Mouse (Mus musculus): ENCODE measurements around the gene Arfrp1. TPM values are rescaled to one million over a fixed set of nuclear protein-coding genes. Genes with fewer than 3 reads are reported as not detected.

Gene Arfrp1
- polyA plus RNA-seq, 2 experiments = 14.8 to 21.1 TPM

- Histone ChIP-seq H3K4me1 (replicated peaks; ENCODE audit: control insufficient read depth in 2 of 2, insufficient read depth in 2 of 2, low read length in 1 of 2) (no peaks in the 10 kb centered on the region), H3K9ac (replicated peaks) (no peak overlapping the region), H3K4me3 (ENCODE audit: insufficient read depth in 1 of 2, low read depth in 2 of 2, low read length in 2 of 2) (no peak overlapping the region), H3K9me3 (ENCODE audit: control insufficient read depth, low read length) (no peaks in the 10 kb centered on the region), H3K36me3 (replicated peaks; ENCODE audit: control insufficient read depth, insufficient read depth, low read depth) (peaks cover 12% of the 10 kb centered on the region), H3K27me3 (ENCODE audit: control insufficient read depth, insufficient read depth, low read length) (no peaks in the 10 kb centered on the region), H3K4me2 (ENCODE audit: low read depth) (no peak overlapping the region), H3K27ac (no peak overlapping the region)
- DNase-seq (ENCODE audit: low read depth in 3 of 3, low spot score in 3 of 3) = no peak
- WGBS (ENCODE audit: insufficient replicate concordance) = 65% methylated on average over 2 of the region's 2 CpGs
- TF ChIP-seq CTCF (IDR thresholded peaks at IDR 0.05; ENCODE audit: low read depth) (no peak), EP300 (IDR thresholded peaks at IDR 0.05; ENCODE audit: low read depth) (no peak)
- no peak for ATAC-seq (ENCODE audit: insufficient read depth)
Measured at GRCm38 (mm10) chr2:181391541-181391940, 26.3 kb upstream of the Arfrp1 start.

DNA sequence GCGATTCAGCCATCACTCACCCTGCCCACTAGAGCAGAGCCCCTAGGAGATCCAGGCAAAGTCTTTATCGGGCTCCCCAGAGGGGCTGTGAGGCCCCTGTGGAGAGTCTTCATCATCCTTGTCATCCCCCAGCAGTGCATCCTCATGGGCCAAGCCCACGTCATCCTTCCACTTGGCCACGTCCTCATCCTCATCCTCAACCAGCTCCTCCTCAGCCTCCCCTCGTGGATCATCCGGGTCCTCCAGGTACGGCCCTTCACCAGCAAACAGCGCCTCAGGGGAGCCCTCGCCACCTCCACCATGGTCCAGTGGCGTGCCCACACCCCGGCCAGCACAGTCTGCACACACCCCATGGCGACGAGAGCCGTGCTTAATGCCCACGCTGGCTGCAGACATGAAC, 25.8 kb upstream of the Arfrp1 start:
- Histone ChIP-seq H3K9me3 (ENCODE audit: control insufficient read depth, low read length) (no peaks in the 10 kb centered on the region), H3K4me2 (ENCODE audit: low read depth) (no peak overlapping the region), H3K4me1 (replicated peaks; ENCODE audit: control insufficient read depth in 2 of 2, insufficient read depth in 2 of 2, low read length in 1 of 2) (no peaks in the 10 kb centered on the region), H3K27me3 (ENCODE audit: control insufficient read depth, insufficient read depth, low read length) (no peaks in the 10 kb centered on the region), H3K9ac (replicated peaks) (no peak overlapping the region), H3K27ac (no peak overlapping the region), H3K36me3 (replicated peaks; ENCODE audit: control insufficient read depth, insufficient read depth, low read depth) (peaks cover 12% of the 10 kb centered on the region), H3K4me3 (ENCODE audit: insufficient read depth in 1 of 2, low read depth in 2 of 2, low read length in 2 of 2) (no peak overlapping the region)
- WGBS (ENCODE audit: insufficient replicate concordance) = 82% methylated on average over 15 of the region's 15 CpGs
- ATAC-seq (ENCODE audit: insufficient read depth) (no peak), DNase-seq (ENCODE audit: low read depth in 3 of 3, low spot score in 3 of 3) (no peak)
- TF ChIP-seq EP300 (IDR thresholded peaks at IDR 0.05; ENCODE audit: low read depth) = no peak
- TF ChIP-seq CTCF (IDR thresholded peaks at IDR 0.05; ENCODE audit: low read depth) = no peak

DNA sequence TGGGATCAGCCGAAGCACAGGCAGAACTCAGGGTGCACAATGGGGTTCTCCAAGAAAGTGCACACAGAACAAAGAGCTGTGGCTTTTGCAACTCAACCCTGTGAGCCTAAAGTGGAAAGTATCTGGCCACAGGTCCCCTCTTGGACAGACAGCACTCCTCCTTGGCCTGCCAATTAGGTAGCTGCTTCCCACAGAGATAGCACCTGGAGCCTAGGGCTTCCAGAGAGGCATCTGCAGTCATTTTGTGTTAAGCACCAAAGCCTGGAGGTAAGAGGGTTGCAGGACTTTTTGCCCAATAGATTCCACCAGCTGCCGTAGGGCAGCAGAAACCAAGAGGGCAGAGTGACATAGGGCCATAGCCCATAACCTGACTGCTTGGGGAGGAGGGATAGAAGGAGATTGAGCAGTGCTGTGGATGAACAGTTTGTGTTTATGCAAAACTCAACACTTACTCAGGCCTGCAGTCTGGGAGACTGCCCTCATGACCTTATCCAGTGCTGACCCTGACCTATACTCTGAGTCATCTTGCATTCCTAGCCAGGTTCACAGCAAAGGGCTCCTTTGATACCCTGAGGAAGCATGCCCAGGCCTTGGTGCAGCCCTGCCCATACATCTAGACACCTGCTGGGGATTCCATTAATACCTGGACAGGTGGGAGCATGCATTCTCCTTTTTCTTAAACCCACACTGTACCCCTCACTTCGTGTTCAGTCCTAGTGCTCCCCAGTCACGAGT, 25.1 kb upstream of the Arfrp1 start:
- H3K9ac ChIP-seq (replicated peaks) = no peak overlapping the region
- no peaks in the 10 kb centered on the region for H3K4me1 ChIP-seq (replicated peaks; ENCODE audit: control insufficient read depth in 2 of 2, insufficient read depth in 2 of 2, low read length in 1 of 2)
- H3K36me3 ChIP-seq (replicated peaks; ENCODE audit: control insufficient read depth, insufficient read depth, low read depth) = peaks cover 12% of the 10 kb centered on the region
- no peak overlapping the region for H3K27ac ChIP-seq
- WGBS (ENCODE audit: insufficient replicate concordance) = 74% methylated on average over 4 of the region's 4 CpGs
- TF ChIP-seq CTCF (IDR thresholded peaks at IDR 0.05; ENCODE audit: low read depth) (no peak), EP300 (IDR thresholded peaks at IDR 0.05; ENCODE audit: low read depth) (no peak)
- H3K27me3 ChIP-seq (ENCODE audit: control insufficient read depth, insufficient read depth, low read length) = no peaks in the 10 kb centered on the region
- DNase-seq (ENCODE audit: low read depth in 3 of 3, low spot score in 3 of 3) = no peak
- no peak for ATAC-seq (ENCODE audit: insufficient read depth)
- H3K9me3 ChIP-seq (ENCODE audit: control insufficient read depth, low read length) = no peaks in the 10 kb centered on the region
- H3K4me3 ChIP-seq (ENCODE audit: insufficient read depth in 1 of 2, low read depth in 2 of 2, low read length in 2 of 2) = no peak overlapping the region
- H3K4me2 ChIP-seq (ENCODE audit: low read depth) = no peak overlapping the region

DNA sequence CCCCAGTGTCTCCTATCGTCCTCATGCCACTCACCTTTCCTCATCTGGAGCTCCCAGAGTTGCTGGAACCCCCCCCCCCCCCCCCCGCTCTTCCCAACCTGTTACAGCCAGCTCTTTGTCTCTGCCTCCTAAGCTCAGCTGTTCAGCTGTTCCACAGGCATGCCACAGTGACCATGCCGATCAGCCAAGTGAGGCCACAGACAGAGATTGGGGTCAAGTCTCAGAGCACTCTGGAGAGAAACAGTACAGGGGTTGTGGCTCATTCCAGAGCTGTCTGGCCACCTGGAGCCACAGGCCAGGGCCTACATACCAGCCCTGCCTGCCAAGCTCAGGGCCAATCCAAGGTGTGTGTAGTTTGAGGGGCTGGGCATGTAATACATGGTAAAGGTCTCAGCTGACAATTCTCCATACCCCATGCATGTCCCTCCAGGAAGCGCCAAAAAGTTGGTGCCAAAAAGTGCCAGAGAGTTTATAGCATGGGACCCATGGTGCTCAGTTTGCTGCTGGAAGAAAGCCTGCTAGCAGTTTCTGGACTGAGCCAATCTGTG, 21.5 kb upstream of the Arfrp1 start:
- H3K9ac ChIP-seq (replicated peaks) = no peak overlapping the region
- no peak overlapping the region for H3K27ac ChIP-seq
- H3K9me3 ChIP-seq (ENCODE audit: control insufficient read depth, low read length) = no peaks in the 10 kb centered on the region
- H3K4me1 ChIP-seq (replicated peaks; ENCODE audit: control insufficient read depth in 2 of 2, insufficient read depth in 2 of 2, low read length in 1 of 2) = no peaks in the 10 kb centered on the region
- ATAC-seq (ENCODE audit: insufficient read depth) (no peak), DNase-seq (ENCODE audit: low read depth in 3 of 3, low spot score in 3 of 3) (no peak)
- WGBS (ENCODE audit: insufficient replicate concordance) = 77% methylated on average over 3 of the region's 4 CpGs
- H3K4me3 ChIP-seq (ENCODE audit: insufficient read depth in 1 of 2, low read depth in 2 of 2, low read length in 2 of 2) = no peak overlapping the region
- H3K27me3 ChIP-seq (ENCODE audit: control insufficient read depth, insufficient read depth, low read length) = no peaks in the 10 kb centered on the region
- TF ChIP-seq CTCF (IDR thresholded peaks at IDR 0.05; ENCODE audit: low read depth) (no peak), EP300 (IDR thresholded peaks at IDR 0.05; ENCODE audit: low read depth) (no peak)
- peaks cover 16% of the 10 kb centered on the region for H3K36me3 ChIP-seq (replicated peaks; ENCODE audit: control insufficient read depth, insufficient read depth, low read depth)
- H3K4me2 ChIP-seq (ENCODE audit: low read depth) = no peak overlapping the region

- 82% methylated on average over 3 of the region's 3 CpGs for WGBS (ENCODE audit: insufficient replicate concordance)
- TF ChIP-seq EP300 (IDR thresholded peaks at IDR 0.05; ENCODE audit: low read depth) = no peak
- TF ChIP-seq CTCF (IDR thresholded peaks at IDR 0.05; ENCODE audit: low read depth) = no peak
- no peak for ATAC-seq (ENCODE audit: insufficient read depth)
- no peaks in the 10 kb centered on the region for H3K9me3 ChIP-seq (ENCODE audit: control insufficient read depth, low read length)
- no peak overlapping the region for H3K4me3 ChIP-seq (ENCODE audit: insufficient read depth in 1 of 2, low read depth in 2 of 2, low read length in 2 of 2)
- H3K27me3 ChIP-seq (ENCODE audit: control insufficient read depth, insufficient read depth, low read length) = no peaks in the 10 kb centered on the region
- H3K4me1 ChIP-seq (replicated peaks; ENCODE audit: control insufficient read depth in 2 of 2, insufficient read depth in 2 of 2, low read length in 1 of 2) = no peaks in the 10 kb centered on the region
- no peak for DNase-seq (ENCODE audit: low read depth in 3 of 3, low spot score in 3 of 3)
- no peak overlapping the region for H3K27ac ChIP-seq
- H3K9ac ChIP-seq (replicated peaks) = no peak overlapping the region
- H3K36me3 ChIP-seq (replicated peaks; ENCODE audit: control insufficient read depth, insufficient read depth, low read depth) = peaks cover 8% of the 10 kb centered on the region
- H3K4me2 ChIP-seq (ENCODE audit: low read depth) = no peak overlapping the region
Measured at GRCm38 (mm10) chr2:181385885-181386284, 20.7 kb upstream of the Arfrp1 start.
